Mouse (Mus musculus) G1E (cell line): ENCODE data around the gene Arl5c. TPM values are rescaled to one million over a fixed set of nuclear protein-coding genes. Genes with fewer than 3 reads are reported as not detected.
A peak's percentile ranks its signal among the peaks of the same experiment; 100 is the strongest.

Experiments
- ATAC-seq: 2 replicates; pipeline ENCODE4 v1.8.0; 2016; ENCODE audit warnings: mild to moderate bottlenecking; ENCODE audit not compliant: insufficient number of reproducible peaks, poor library complexity, low FRiP score, severe bottlenecking; ENCODE audit errors: extremely low read depth
- DNase-seq: peaks from one replicate; pipeline ENCODE4 v3.0.0; 2012; ENCODE audit warnings: low spot score
- H3K27me3 ChIP-seq: 2 replicates; pipeline ENCODE4 v1.6.1; 2012; ENCODE audit warnings: mild to moderate bottlenecking, low read length, inconsistent platforms; ENCODE audit not compliant: insufficient read depth
- H3K36me3 ChIP-seq: replicated peaks from 2 replicates; pipeline ENCODE3; 2012; ENCODE audit warnings: mild to moderate bottlenecking, inconsistent platforms
- H3K4me1 ChIP-seq: 2 replicates; pipeline ENCODE4 v1.6.1; 2012; ENCODE audit warnings: low read depth, low read length, inconsistent platforms, mixed read lengths; ENCODE audit not compliant: insufficient read depth
- H3K4me3 ChIP-seq: 2 replicates; pipeline ENCODE4 v1.5.1; 2012; ENCODE audit warnings: low read depth, mild to moderate bottlenecking, inconsistent platforms, low read length, moderate library complexity, mixed read lengths
- H3K9me3 ChIP-seq: replicated peaks from 2 replicates; pipeline ENCODE4 v1.6.1; 2012; ENCODE audit warnings: inconsistent platforms
- CTCF ChIP-seq: IDR thresholded peaks from 2 replicates; pipeline ENCODE4 v1.5.1; 2012; ENCODE audit warnings: low read depth, low read length, inconsistent platforms, mixed read lengths
- GATA1 ChIP-seq: IDR thresholded peaks from 2 replicates; pipeline ENCODE4 v1.6.1; 2012; ENCODE audit warnings: borderline replicate concordance, low read length, inconsistent platforms, mixed read lengths
- GATA2 ChIP-seq: IDR thresholded peaks from 2 replicates; pipeline ENCODE4 v1.6.1; 2012; ENCODE audit warnings: low read depth, low read length, inconsistent platforms, borderline replicate concordance
- POLR2AphosphoS5 ChIP-seq: IDR thresholded peaks from 2 replicates; pipeline ENCODE4 v1.6.1; 2012; ENCODE audit warnings: low read depth, low read length, inconsistent platforms; ENCODE audit not compliant: insufficient replicate concordance
- TAL1 ChIP-seq: conservative IDR thresholded peaks from 2 replicates; pipeline ENCODE4 v1.6.1; 2012; ENCODE audit warnings: low read depth, low read length, inconsistent platforms, mixed read lengths
- polyA plus RNA-seq: library from polyadenylated mRNA; stranded (reverse); fragments of >175 nt; gene quantifications from 2 replicates; pipeline ENCODE4 v1.2.3, GENCODE M21; 2012
- total RNA-seq, 2 experiments: library from RNA; stranded (forward) in 1 of 2; stranded (reverse) in 1 of 2; fragments of 200-1000 nt in 1 of 2; fragments of >200 nt in 1 of 2; fragmentation: Nextera tagmentation in 1 of 2; gene quantifications; 2 replicates each; pipeline ENCODE4 v1.2.3; 2014 to 2017

Arl5c gene
- total and polyA plus RNA-seq, 3 experiments: 0.44 TPM; not detected in 2

DNA sequence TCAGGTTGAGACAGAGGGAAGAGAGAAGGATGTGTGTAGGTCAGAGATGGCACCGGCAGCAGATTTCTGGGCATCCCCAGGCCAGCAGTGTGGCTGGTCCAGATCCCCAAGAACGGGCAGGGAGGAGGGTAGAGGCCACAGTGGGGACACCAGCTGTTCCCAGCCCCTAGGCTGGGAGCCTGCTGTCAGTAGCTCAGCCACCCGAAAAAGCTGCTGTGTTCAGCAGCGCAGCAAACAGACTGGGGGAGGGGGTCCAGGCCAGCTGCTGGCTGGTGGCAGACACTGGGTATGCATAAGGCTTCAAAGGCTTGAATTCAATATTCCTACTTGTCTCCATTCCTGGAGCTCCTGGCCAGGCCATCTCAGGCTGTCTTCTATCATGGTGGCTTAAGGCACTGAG is 38.9 kb upstream of the Arl5c start:
- peaks cover 26% of the 10 kb centered on the region for H3K4me1 ChIP-seq
- H3K27me3 ChIP-seq: peaks cover 47% of the 10 kb centered on the region
- H3K4me3 ChIP-seq: no peak overlapping the region
- ATAC-seq: no peak
- H3K36me3 ChIP-seq: peaks cover 25% of the 10 kb centered on the region
- H3K9me3 ChIP-seq: no peaks in the 10 kb centered on the region
- TF ChIP-seq GATA2 (no peak), POLR2AphosphoS5 (no peak), GATA1 (no peak), CTCF (no peak), TAL1 (no peak)
- DNase-seq: no peak

DNA sequence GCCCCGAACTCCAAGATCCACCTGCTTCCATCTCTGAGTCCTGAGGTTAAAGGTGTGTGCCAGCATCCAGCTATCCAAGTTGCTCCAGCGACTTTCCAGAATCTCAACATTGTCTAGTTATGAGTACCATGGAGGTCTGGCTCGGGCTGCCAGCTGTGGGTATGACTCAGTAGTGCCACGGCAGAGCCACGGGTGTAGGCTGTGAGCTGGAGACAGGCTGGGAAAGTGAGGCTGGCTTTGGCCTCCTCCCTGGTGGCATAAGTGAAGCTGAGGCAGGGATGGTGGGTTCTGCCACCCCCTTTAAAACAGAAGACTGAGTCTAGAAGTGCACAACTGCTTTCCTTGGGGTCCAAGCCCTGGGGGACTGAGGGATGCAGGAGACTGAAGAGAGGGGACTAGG is 38.1 kb upstream of the Arl5c start:
- ATAC-seq (no peak), DNase-seq (no peak)
- Histone ChIP-seq H3K4me1 (peaks cover 32% of the 10 kb centered on the region), H3K9me3 (no peaks in the 10 kb centered on the region), H3K4me3 (no peak overlapping the region), H3K36me3 (peaks cover 33% of the 10 kb centered on the region), H3K27me3 (peaks cover 40% of the 10 kb centered on the region)
- TF ChIP-seq GATA2: no peak
- TF ChIP-seq GATA1: no peak
- no peak for TF ChIP-seq CTCF
- no peak for TF ChIP-seq TAL1
- TF ChIP-seq POLR2AphosphoS5: no peak

DNA sequence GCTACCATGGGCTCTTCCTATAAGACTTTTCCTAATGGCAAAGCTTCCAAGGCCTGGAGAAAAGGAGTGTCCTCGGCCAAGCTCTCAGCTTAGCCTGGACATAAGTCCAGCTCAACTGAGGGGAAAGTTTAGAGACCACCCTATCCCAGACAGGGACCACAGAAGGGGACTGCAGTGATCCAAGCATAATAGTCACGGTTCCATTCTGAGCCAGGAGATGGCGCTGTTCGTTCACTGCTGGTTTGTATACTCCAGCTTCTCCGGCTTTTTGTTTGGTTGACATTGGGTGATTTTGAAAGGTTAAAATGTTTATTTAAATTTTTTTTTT is 35.4 kb upstream of the Arl5c start:
- DNase-seq (peak; percentile 36), ATAC-seq (no peak; the same call in 1 of the 2 replicates)
- no peak for TF ChIP-seq TAL1
- peak; percentile 63; the same call in 1 of the 2 replicates for TF ChIP-seq POLR2AphosphoS5
- TF ChIP-seq CTCF: peak; percentile 75
- Histone ChIP-seq H3K9me3 (no peaks in the 10 kb centered on the region), H3K36me3 (peaks cover 46% of the 10 kb centered on the region), H3K27me3 (peaks cover 21% of the 10 kb centered on the region), H3K4me1 (peaks cover 33% of the 10 kb centered on the region), H3K4me3 (no peak overlapping the region)

DNA sequence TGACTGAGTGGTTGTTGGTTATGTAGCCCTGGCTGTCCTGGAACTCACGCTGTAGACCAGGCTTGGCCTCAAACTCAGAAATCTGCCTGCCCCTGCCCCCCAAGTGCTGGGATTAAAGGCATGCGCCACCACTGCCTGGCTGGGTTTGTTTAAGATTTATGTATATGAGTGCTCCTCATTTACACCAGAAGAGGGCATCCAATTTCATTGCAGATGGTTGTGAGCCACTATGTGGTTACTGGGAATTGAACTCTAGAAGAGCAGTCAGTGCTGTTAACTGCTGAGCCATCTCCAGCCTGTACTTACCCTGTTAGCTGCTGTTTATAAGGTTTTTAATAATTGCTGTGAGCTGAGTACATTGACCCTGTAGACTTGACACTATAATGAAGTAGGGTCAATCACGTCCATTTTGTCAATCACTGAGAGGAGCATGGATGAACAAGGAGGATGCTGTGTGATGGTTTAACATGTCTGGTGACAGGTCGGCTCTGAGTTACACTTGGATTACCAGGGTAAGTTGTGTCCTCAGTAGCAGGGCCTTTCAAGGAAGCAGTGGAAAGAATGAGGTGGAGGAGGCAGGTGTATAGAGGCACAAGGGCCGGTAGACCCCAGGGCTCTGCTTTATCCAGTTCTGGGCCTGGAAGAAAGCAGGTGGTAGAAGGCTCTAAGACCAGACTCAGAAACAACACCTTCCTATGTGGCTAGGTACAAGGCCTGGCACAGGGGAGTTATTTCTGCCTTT is 34.9 kb upstream of the Arl5c start:
- TF ChIP-seq GATA2 (no peak), CTCF (no peak), POLR2AphosphoS5 (peak; percentile 91; the same call in 1 of the 2 replicates), GATA1 (no peak), TAL1 (no peak)
- ATAC-seq: no peak
- no peak for DNase-seq
- Histone ChIP-seq H3K27me3 (peaks cover 16% of the 10 kb centered on the region), H3K9me3 (no peaks in the 10 kb centered on the region), H3K4me1 (peaks cover 32% of the 10 kb centered on the region), H3K4me3 (no peak overlapping the region), H3K36me3 (peaks cover 46% of the 10 kb centered on the region)

DNA sequence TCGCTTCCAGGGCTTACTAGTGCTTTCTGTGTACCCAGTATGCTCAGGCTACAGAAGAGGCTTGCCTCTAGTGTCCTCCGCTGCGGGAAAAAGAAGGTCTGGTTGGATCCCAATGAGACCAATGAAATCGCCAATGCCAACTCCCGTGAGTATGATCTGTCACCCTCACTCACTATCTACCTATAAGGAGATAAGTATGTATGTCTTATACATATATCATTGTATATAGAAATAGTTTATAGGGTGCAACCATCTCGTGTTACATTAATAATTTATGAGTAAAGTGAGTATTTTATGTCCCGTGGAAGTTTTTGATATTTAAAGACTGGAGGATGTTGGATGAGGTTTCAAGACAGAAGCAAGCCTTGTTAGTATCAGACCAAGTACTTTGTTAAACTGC is 31.8 kb upstream of the Arl5c start:
- TF ChIP-seq CTCF: no peak
- no peak for TF ChIP-seq GATA1
- no peak for TF ChIP-seq POLR2AphosphoS5
- no peak for TF ChIP-seq TAL1
- TF ChIP-seq GATA2: no peak
- Histone ChIP-seq H3K4me1 (peaks cover 52% of the 10 kb centered on the region), H3K9me3 (no peaks in the 10 kb centered on the region), H3K4me3 (peak overlapping the region; percentile 100), H3K36me3 (peaks cover 46% of the 10 kb centered on the region), H3K27me3 (no peaks in the 10 kb centered on the region)
- ATAC-seq (no peak), DNase-seq (no peak)

DNA sequence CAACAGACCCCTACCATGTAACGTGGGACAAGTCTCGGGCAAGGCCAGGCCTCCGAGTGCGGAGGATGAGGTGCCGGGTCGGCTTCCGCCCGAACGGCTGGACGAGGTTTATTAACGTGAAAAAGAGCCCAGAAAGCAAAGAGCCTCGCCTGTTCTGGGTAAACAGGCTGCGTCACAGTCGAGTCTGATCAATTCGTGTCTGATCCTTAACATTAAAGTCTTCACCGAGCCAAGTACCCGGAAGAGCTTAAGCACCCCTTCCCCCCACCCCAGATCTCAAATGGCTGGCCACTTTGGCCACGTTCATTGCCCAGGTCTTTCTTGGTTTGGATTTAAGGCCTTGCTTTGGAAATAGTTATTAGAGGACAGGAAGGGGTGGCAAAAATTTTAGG is 31.3 kb upstream of the Arl5c start:
- ATAC-seq: no peak
- peaks cover 56% of the 10 kb centered on the region for H3K4me1 ChIP-seq
- no peaks in the 10 kb centered on the region for H3K27me3 ChIP-seq
- H3K36me3 ChIP-seq: peaks cover 44% of the 10 kb centered on the region
- TF ChIP-seq GATA2: no peak
- no peak for TF ChIP-seq CTCF
- TF ChIP-seq GATA1: no peak
- TF ChIP-seq TAL1: no peak
- no peak for TF ChIP-seq POLR2AphosphoS5
- peak; percentile 37 for DNase-seq
- H3K9me3 ChIP-seq: no peaks in the 10 kb centered on the region
- peak overlapping the region; percentile 100 for H3K4me3 ChIP-seq
